Mouse (Mus musculus) liver, adult 2 months (tissue): ENCODE measurements at regions not wholly inside any gene's neighbourhood (a gene's known extent, or its start where the extent isn't known, plus 50 kb on each side); places are given as distances from the start of the nearest gene placed in this dataset.

Experiments used
- DNase-seq: peaks from one replicate; pipeline ENCODE4 v3.0.0-alpha.2; 2011; ENCODE audit warnings: low read depth, low spot score; ENCODE audit errors: extremely low read depth
- H3K27ac ChIP-seq: fragments of 200-500 bp; replicated peaks from 2 replicates; pipeline ENCODE4 v1.5.1; 2012; ENCODE audit warnings: low read depth, mild to moderate bottlenecking, control low read depth, inconsistent platforms, low read length; ENCODE audit not compliant: insufficient read depth
- H3K27me3 ChIP-seq: fragments of 200-500 bp; 2 replicates; pipeline ENCODE4 v1.6.1; 2012; ENCODE audit warnings: mild to moderate bottlenecking, moderate library complexity, low read length, inconsistent platforms; ENCODE audit not compliant: control insufficient read depth, insufficient read depth
- H3K36me3 ChIP-seq: fragments of 200-500 bp; 2 replicates; pipeline ENCODE4 v1.6.1; 2012; ENCODE audit warnings: low read length, inconsistent platforms; ENCODE audit not compliant: control insufficient read depth, insufficient read depth
- H3K4me1 ChIP-seq: fragments of 200-500 bp; 2 replicates; pipeline ENCODE4 v1.6.1; 2011; ENCODE audit warnings: low read length; ENCODE audit not compliant: control insufficient read depth, insufficient read depth
- H3K4me3 ChIP-seq: fragments of 200-500 bp; 2 replicates; pipeline ENCODE4 v1.5.1; 2011; ENCODE audit warnings: low read depth, mild to moderate bottlenecking, control low read depth, low read length, moderate library complexity; ENCODE audit not compliant: insufficient read depth
- H3K79me2 ChIP-seq: fragments of 200-500 bp; 2 replicates; pipeline ENCODE4 v1.6.1; 2012; ENCODE audit warnings: inconsistent platforms, mild to moderate bottlenecking, low read length, moderate library complexity; ENCODE audit not compliant: control insufficient read depth, insufficient read depth
- H3K9ac ChIP-seq: fragments of 200-500 bp; 2 replicates; pipeline ENCODE4 v1.6.1; 2012; ENCODE audit warnings: low read depth, mild to moderate bottlenecking, control low read depth, inconsistent platforms, low read length
- CTCF ChIP-seq: fragments of 200-500 bp; IDR thresholded peaks from 2 replicates; pipeline ENCODE4 v1.5.1; 2011; ENCODE audit warnings: low read depth, low read length, control low read depth
- POLR2A ChIP-seq: fragments of 200-500 bp; IDR thresholded peaks from 2 replicates; pipeline ENCODE4 v1.6.1; 2011; ENCODE audit warnings: low read length, control low read depth; ENCODE audit not compliant: insufficient read depth; ENCODE audit errors: extremely low read depth
- WGBS: fragments of 180-500 bp; shearing (Covaris S2); methylation state at CpG from one replicate; pipeline ENCODE4 v1.1.7; 2018; 5-methylcytosine and 5-hydroxymethylcytosine counted together

GRCm38 (mm10) chr15:13859193-13859592 lies 685.7 kb upstream of the Cdh6 start:
- no peaks in the 10 kb centered on the region for H3K27me3 ChIP-seq
- H3K9ac ChIP-seq = no peak overlapping the region
- no peaks in the 10 kb centered on the region for H3K36me3 ChIP-seq
- no peaks in the 10 kb centered on the region for H3K79me2 ChIP-seq
- H3K27ac ChIP-seq = no peak overlapping the region
- H3K4me1 ChIP-seq = no peaks in the 10 kb centered on the region
- TF ChIP-seq CTCF (peak; percentile 42), POLR2A (no peak)
- no peak overlapping the region for H3K4me3 ChIP-seq
- peak; percentile 11 for DNase-seq
- WGBS = 91% methylated on average over 1 of the region's 1 CpGs

- no peak overlapping the region for H3K27ac ChIP-seq
- H3K4me3 ChIP-seq = no peak overlapping the region
- DNase-seq = no peak
- no peak for TF ChIP-seq CTCF
- H3K9ac ChIP-seq = no peak overlapping the region
- H3K27me3 ChIP-seq = no peaks in the 10 kb centered on the region; the same call in 1 of the 2 replicates
- 78% methylated on average over 8 of the region's 8 CpGs for WGBS
- no peaks in the 10 kb centered on the region for H3K79me2 ChIP-seq
- no peaks in the 10 kb centered on the region for H3K4me1 ChIP-seq
- no peaks in the 10 kb centered on the region for H3K36me3 ChIP-seq
Measured at GRCm38 (mm10) chr15:13854095-13854836, 680.8 kb upstream of the Cdh6 start.
